Mouse (Mus musculus) heart, embryonic 15.5 days (tissue): Measurements from ENCODE around the gene Vmn2r4. TPM values are rescaled to one million over a fixed set of nuclear protein-coding genes. Genes with fewer than 3 reads are reported as not detected.
"Not testable (repeated sequence)": the region's sequence is repeated elsewhere in the genome, so short reads cannot be mapped to it uniquely, and the experiment has no call there.

Experiments used
- ATAC-seq: fragments of 200-750 bp; cut with Nextera tagmentation; replicated peaks from 2 replicates; pipeline ENCODE4 v1.8.0; 2017; ENCODE audit warnings: low read depth, moderate TSS enrichment; ENCODE audit not compliant: insufficient number of reproducible peaks, insufficient read depth, low FRiP score
- H3K27ac ChIP-seq: fragments of 300-500 bp; sonication (generic); 2 replicates; pipeline ENCODE4 v1.5.1; 2015; ENCODE audit warnings: mild to moderate bottlenecking, inconsistent platforms
- H3K27me3 ChIP-seq: fragments of 300-500 bp; sonication (generic); 2 replicates; pipeline ENCODE4 v1.6.1; 2015; ENCODE audit warnings: inconsistent platforms
- H3K36me3 ChIP-seq: fragments of 300-500 bp; sonication (generic); 2 replicates; pipeline ENCODE4 v1.6.1; 2015; ENCODE audit warnings: mild to moderate bottlenecking, inconsistent platforms
- H3K4me1 ChIP-seq: fragments of 300-500 bp; sonication (generic); replicated peaks from 2 replicates; pipeline ENCODE4 v1.6.1; 2015; ENCODE audit warnings: inconsistent platforms
- H3K4me2 ChIP-seq: fragments of 300-500 bp; sonication (generic); 2 replicates; pipeline ENCODE4 v1.6.1; 2015; ENCODE audit warnings: inconsistent platforms, mild to moderate bottlenecking, moderate library complexity
- H3K4me3 ChIP-seq: fragments of 300-500 bp; sonication (generic); 2 replicates; pipeline ENCODE4 v1.5.1; 2015; ENCODE audit warnings: mild to moderate bottlenecking, inconsistent platforms
- H3K9ac ChIP-seq: fragments of 300-500 bp; sonication (generic); 2 replicates; pipeline ENCODE4 v1.6.1; 2015; ENCODE audit warnings: mild to moderate bottlenecking, inconsistent platforms
- H3K9me3 ChIP-seq: fragments of 300-500 bp; sonication (generic); replicated peaks from 2 replicates; pipeline ENCODE4 v1.6.1; 2016; ENCODE audit warnings: inconsistent platforms
- WGBS: fragments of 180-500 bp; shearing (Covaris S2); methylation state at CpG from one replicate; pipeline ENCODE4 v1.1.7; 2015; ENCODE audit warnings: mixed read lengths; 5-methylcytosine and 5-hydroxymethylcytosine counted together
- polyA plus RNA-seq: library from polyadenylated mRNA; unstranded; fragments of >200 nt; fragmentation: Nextera tagmentation; extraction: Ambion mirVana; gene quantifications from 2 replicates; pipeline ENCODE4 v1.2.1, GENCODE M21; 2015

The Vmn2r4 gene
- not detected in 2 replicates for polyA plus RNA-seq

GRCm38 (mm10) chr3:64415268-64415667, at the start of gene Vmn2r4:
Gene Vmn2r4, minus strand, starts transcription at chr3:64415368.
- H3K27me3 ChIP-seq, H3K27ac ChIP-seq, H3K4me3 ChIP-seq, H3K9me3 ChIP-seq, H3K4me1 ChIP-seq, H3K9ac ChIP-seq, H3K4me2 ChIP-seq, H3K36me3 ChIP-seq, ATAC-seq: not testable (repeated sequence)
- WGBS, result 72% methylated on average over 3 of the region's 3 CpGs

- not testable (repeated sequence) for ATAC-seq, H3K4me3 ChIP-seq, H3K36me3 ChIP-seq, H3K4me1 ChIP-seq, H3K9me3 ChIP-seq, H3K27ac ChIP-seq, H3K9ac ChIP-seq, H3K27me3 ChIP-seq, H3K4me2 ChIP-seq
- 85% methylated on average over 7 of the region's 7 CpGs for WGBS
Measured at GRCm38 (mm10) chr3:64434261-64434660, 19.1 kb upstream of the Vmn2r4 start.

- not testable (repeated sequence) for H3K9ac ChIP-seq, H3K4me2 ChIP-seq, H3K27me3 ChIP-seq, H3K9me3 ChIP-seq, H3K27ac ChIP-seq, H3K4me1 ChIP-seq, ATAC-seq, H3K4me3 ChIP-seq, H3K36me3 ChIP-seq
- 83% methylated on average over 6 of the region's 6 CpGs for WGBS
Measured at GRCm38 (mm10) chr3:64428117-64428798, 13.1 kb upstream of the Vmn2r4 start.

GRCm38 (mm10) chr3:64422141-64422540, 7.0 kb upstream of the Vmn2r4 start:
- H3K4me1 ChIP-seq, H3K4me2 ChIP-seq, H3K36me3 ChIP-seq, H3K27ac ChIP-seq, H3K4me3 ChIP-seq, ATAC-seq, H3K9ac ChIP-seq, H3K9me3 ChIP-seq, H3K27me3 ChIP-seq: not testable (repeated sequence)
- 34% methylated on average over 1 of the region's 1 CpGs for WGBS

- H3K36me3 ChIP-seq, ATAC-seq, H3K4me3 ChIP-seq, H3K27ac ChIP-seq, H3K4me1 ChIP-seq, H3K27me3 ChIP-seq, H3K9ac ChIP-seq, H3K4me2 ChIP-seq, H3K9me3 ChIP-seq: not testable (repeated sequence)
- WGBS, result 76% methylated on average over 1 of the region's 1 CpGs
Measured at GRCm38 (mm10) chr3:64417477-64417876, 2.3 kb upstream of the Vmn2r4 start.

- not testable (repeated sequence) for H3K36me3 ChIP-seq, H3K27me3 ChIP-seq, H3K9ac ChIP-seq, H3K4me1 ChIP-seq, H3K27ac ChIP-seq, H3K4me2 ChIP-seq, ATAC-seq, H3K9me3 ChIP-seq, H3K4me3 ChIP-seq
Measured at GRCm38 (mm10) chr3:64414253-64414652, 915 bp downstream of the Vmn2r4 start.

- WGBS, result 62% methylated on average over 2 of the region's 2 CpGs
- H3K4me1 ChIP-seq, result no peaks in the 10 kb centered on the region
- H3K9ac ChIP-seq, result no peak overlapping the region
- no peak overlapping the region for H3K27ac ChIP-seq
- no peak overlapping the region for H3K4me3 ChIP-seq
- H3K9me3 ChIP-seq, result no peaks in the 10 kb centered on the region
- H3K27me3 ChIP-seq, result no peaks in the 10 kb centered on the region
- ATAC-seq, result no peak
- H3K36me3 ChIP-seq, result no peaks in the 10 kb centered on the region
- H3K4me2 ChIP-seq, result no peak overlapping the region
Measured at GRCm38 (mm10) chr3:64359286-64360035, 55.7 kb downstream of the Vmn2r4 start.

Other genes starting within 250 kb of the Vmn2r4 start
- gene Vmn2r3, start 125.7 kb downstream of the Vmn2r4 start, polyA plus RNA-seq, result not detected in 2 replicates
- gene Vmn2r5, start 94.5 kb upstream of the Vmn2r4 start, polyA plus RNA-seq, result 0.03 TPM in 1 of 2 replicates, not detected in the other
- gene Vmn2r6, start 150.5 kb upstream of the Vmn2r4 start, polyA plus RNA-seq, result not detected in 2 replicates